Mouse (Mus musculus): ENCODE data around the gene Sesn1.

DNA sequence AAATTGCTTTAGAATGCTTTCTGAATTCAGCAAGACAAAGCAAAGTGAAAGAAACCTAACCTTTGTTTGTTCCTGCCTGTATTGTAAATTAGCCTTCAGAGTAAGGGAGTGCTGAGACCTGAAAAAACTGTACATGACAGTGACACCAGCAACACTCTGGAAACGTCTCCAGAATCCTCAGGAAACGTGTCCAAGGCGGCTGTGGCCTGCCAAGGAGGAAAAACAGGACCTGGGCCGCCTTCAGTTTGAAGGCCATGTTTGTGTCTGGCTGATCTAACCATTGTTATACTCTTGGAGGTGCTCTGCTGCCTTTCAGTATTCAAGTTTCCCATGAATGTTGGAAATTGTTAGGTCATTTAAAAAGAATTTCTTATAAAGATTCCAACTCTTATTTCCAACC is 70.5 kb downstream of the Sesn1 start:
- no peak for TF ChIP-seq POLR2A (IDR thresholded peaks at IDR 0.05; ENCODE audit: low read depth, low read length)
- no peak for TF ChIP-seq CTCF (IDR thresholded peaks at IDR 0.05; ENCODE audit: extremely low read depth, insufficient read length, insufficient replicate concordance, low read depth, low read length)

Data from small intestine, adult 2 months (tissue).